Mouse (Mus musculus) lung, postnatal 0 days (tissue): ENCODE data around the gene Krt76.

Experiments used
- CTCF ChIP-seq: IDR thresholded peaks from 2 replicates; pipeline ENCODE4 v1.5.1; 2016; ENCODE audit warnings: antibody characterized with exemption, mild to moderate bottlenecking
- EP300 ChIP-seq: IDR thresholded peaks from 2 replicates; pipeline ENCODE4 v1.6.1; 2016; ENCODE audit warnings: antibody characterized with exemption, mild to moderate bottlenecking, control low read depth

- TF ChIP-seq CTCF (no peak), EP300 (no peak)
These were observed 18.3 kb downstream of the Krt76 start for GRCm38 (mm10) chr15:101874383-101874782.
